Mouse (Mus musculus) E14TG2a.4 (cell line): ENCODE data around the gene Plekhd1.
A peak's percentile ranks its signal among the peaks of the same experiment; 100 is the strongest.

Experiments
- CTCF ChIP-seq: conservative IDR thresholded peaks from 2 replicates; pipeline ENCODE4 v1.5.1; 2014; ENCODE audit warnings: low read length
- NANOG ChIP-seq: IDR thresholded peaks from 2 replicates; pipeline ENCODE4 v1.6.1; 2014; ENCODE audit warnings: borderline replicate concordance, low read length, mixed read lengths
- POU5F1 ChIP-seq: IDR thresholded peaks from 2 replicates; pipeline ENCODE4 v1.6.1; 2014; ENCODE audit warnings: low read length, borderline replicate concordance

DNA sequence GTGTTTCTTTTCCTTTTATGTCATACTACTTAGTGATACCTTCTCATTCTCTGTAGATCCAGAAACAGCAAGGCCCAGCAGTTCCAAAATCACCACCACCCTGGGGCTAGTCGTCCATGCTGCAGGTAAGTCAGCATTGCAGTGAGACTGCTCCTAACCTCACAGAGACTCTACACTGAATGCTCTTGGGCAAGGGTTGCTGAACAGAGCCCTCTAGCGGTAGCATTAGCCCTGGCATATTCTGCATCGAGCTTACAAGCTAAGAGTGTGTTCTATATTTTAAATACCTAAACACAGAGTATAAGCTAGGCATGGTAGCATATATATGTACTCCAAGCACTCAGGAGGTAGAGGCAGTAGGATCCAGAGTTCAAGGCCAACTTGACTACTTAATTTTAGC lies 19.2 kb upstream of the Plekhd1 start:
- TF ChIP-seq CTCF (peak; percentile 94), POU5F1 (no peak), NANOG (no peak)
